Mouse (Mus musculus): ENCODE measurements around the gene Creg2. TPM values are rescaled to one million over a fixed set of nuclear protein-coding genes. Genes with fewer than 3 reads are reported as not detected.
"Not testable (repeated sequence)": the region's sequence is repeated elsewhere in the genome, so short reads cannot be mapped to it uniquely, and the experiment has no call there.

Gene Creg2
- polyA plus RNA-seq, 1 experiment: not detected

- Histone ChIP-seq H3ac (ENCODE audit: control insufficient read depth, insufficient read length) (no peak overlapping the region), H3K4me2 (ENCODE audit: low read depth) (no peak overlapping the region), H3K27me3 (ENCODE audit: control insufficient read depth, insufficient read depth, insufficient read length) (no peaks in the 10 kb centered on the region), H3K36me3 (ENCODE audit: control insufficient read depth, insufficient read depth) (no peaks in the 10 kb centered on the region), H3K4me3 (no peak overlapping the region), H3K79me2 (ENCODE audit: control insufficient read depth, insufficient read depth) (no peaks in the 10 kb centered on the region)
- TF ChIP-seq MYOD1 (IDR thresholded peaks at IDR 0.05; ENCODE audit: control insufficient read depth in 1 of 3, insufficient read length in 2 of 3, low read depth in 2 of 3): peak in 2 of 3 experiments; percentile 26 to 87
- no peak for TF ChIP-seq TCF12 (IDR thresholded peaks at IDR 0.05; ENCODE audit: insufficient read depth, poor library complexity, severe bottlenecking)
Observed at GRCm38 (mm10) chr1:39613061-39613460, 38.2 kb downstream of the Creg2 start.

GRCm38 (mm10) chr1:39612491-39612890 lies 38.8 kb downstream of the Creg2 start:
- Histone ChIP-seq H3K27me3 (ENCODE audit: control insufficient read depth, insufficient read depth, insufficient read length) (no peaks in the 10 kb centered on the region), H3K36me3 (ENCODE audit: control insufficient read depth, insufficient read depth) (no peaks in the 10 kb centered on the region), H3K4me2 (ENCODE audit: low read depth) (no peak overlapping the region), H3K4me3 (no peak overlapping the region), H3K79me2 (ENCODE audit: control insufficient read depth, insufficient read depth) (no peaks in the 10 kb centered on the region), H3ac (ENCODE audit: control insufficient read depth, insufficient read length) (no peak overlapping the region)
- TF ChIP-seq TCF3 (IDR thresholded peaks at IDR 0.05; ENCODE audit: insufficient read length, low read depth): no peak
- no peak for TF ChIP-seq SRF (IDR thresholded peaks at IDR 0.05; ENCODE audit: control insufficient read depth, insufficient read length, low read depth)
- TF ChIP-seq USF1 (IDR thresholded peaks at IDR 0.05; ENCODE audit: low read depth): no peak
- TF ChIP-seq REST (IDR thresholded peaks at IDR 0.05; ENCODE audit: insufficient read depth, insufficient read length): no peak
- TF ChIP-seq MYOG (IDR thresholded peaks at IDR 0.05; ENCODE audit: control insufficient read depth in 1 of 3, insufficient read depth in 1 of 3, insufficient read length in 2 of 3, low read depth in 2 of 3): no peak
- TF ChIP-seq POLR2AphosphoS2 (IDR thresholded peaks at IDR 0.05; ENCODE audit: insufficient read length, low read depth): no peak
- no peak for TF ChIP-seq POLR2A (IDR thresholded peaks at IDR 0.05; ENCODE audit: insufficient read length, low read depth)
- no peak for TF ChIP-seq TCF12 (IDR thresholded peaks at IDR 0.05; ENCODE audit: insufficient read depth, poor library complexity, severe bottlenecking)
- TF ChIP-seq MAX (IDR thresholded peaks at IDR 0.05; ENCODE audit: low read depth): no peak
- no peak for TF ChIP-seq CEBPB (IDR thresholded peaks at IDR 0.05; ENCODE audit: insufficient read depth, poor library complexity, severe bottlenecking)
- no peak for TF ChIP-seq E2F4 (IDR thresholded peaks at IDR 0.05; ENCODE audit: insufficient read depth)
- no peak for TF ChIP-seq MYOD1 (IDR thresholded peaks at IDR 0.05; ENCODE audit: control insufficient read depth in 1 of 3, insufficient read length in 2 of 3, low read depth in 2 of 3)

DNA sequence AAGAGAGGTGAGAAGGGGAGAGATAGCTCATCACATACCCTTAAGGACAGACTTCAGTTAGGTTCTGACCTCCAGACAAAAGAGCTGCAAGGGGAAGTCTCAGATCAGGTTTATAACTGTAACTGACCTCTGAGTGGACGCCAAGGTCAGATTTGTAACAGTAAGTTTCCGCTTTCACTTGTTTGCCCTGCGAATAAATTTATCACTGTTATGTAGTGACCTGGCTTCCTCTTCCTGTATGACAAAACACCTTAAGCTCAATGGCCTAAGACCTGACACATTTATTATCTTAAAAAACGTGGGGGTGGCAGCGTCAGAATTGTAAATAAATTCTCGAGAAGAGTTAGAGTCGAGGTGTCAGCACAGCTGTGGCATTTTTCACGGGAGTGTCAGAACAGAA lies 42.7 kb downstream of the Creg2 start:
- Histone ChIP-seq H3ac (ENCODE audit: control insufficient read depth, insufficient read length) (no peak overlapping the region), H3K27me3 (ENCODE audit: control insufficient read depth, insufficient read depth, insufficient read length) (no peaks in the 10 kb centered on the region), H3K4me2 (ENCODE audit: low read depth) (peak overlapping the region; percentile 24), H3K36me3 (ENCODE audit: control insufficient read depth, insufficient read depth) (no peaks in the 10 kb centered on the region), H3K79me2 (ENCODE audit: control insufficient read depth, insufficient read depth) (no peaks in the 10 kb centered on the region), H3K4me3 (no peak overlapping the region)
- TF ChIP-seq REST (IDR thresholded peaks at IDR 0.05; ENCODE audit: insufficient read depth, insufficient read length): no peak
- no peak for TF ChIP-seq TCF12 (IDR thresholded peaks at IDR 0.05; ENCODE audit: insufficient read depth, poor library complexity, severe bottlenecking)
- TF ChIP-seq MYOD1 (IDR thresholded peaks at IDR 0.05; ENCODE audit: control insufficient read depth in 1 of 3, insufficient read length in 2 of 3, low read depth in 2 of 3): no peak
- TF ChIP-seq CEBPB (IDR thresholded peaks at IDR 0.05; ENCODE audit: insufficient read depth, poor library complexity, severe bottlenecking): no peak
- TF ChIP-seq USF1 (IDR thresholded peaks at IDR 0.05; ENCODE audit: low read depth): no peak
- no peak for TF ChIP-seq SRF (IDR thresholded peaks at IDR 0.05; ENCODE audit: control insufficient read depth, insufficient read length, low read depth)
- no peak for TF ChIP-seq POLR2A (IDR thresholded peaks at IDR 0.05; ENCODE audit: insufficient read length, low read depth)
- no peak for TF ChIP-seq MYOG (IDR thresholded peaks at IDR 0.05; ENCODE audit: control insufficient read depth in 1 of 3, insufficient read depth in 1 of 3, insufficient read length in 2 of 3, low read depth in 2 of 3)
- no peak for TF ChIP-seq MAX (IDR thresholded peaks at IDR 0.05; ENCODE audit: low read depth)
- no peak for TF ChIP-seq POLR2AphosphoS2 (IDR thresholded peaks at IDR 0.05; ENCODE audit: insufficient read length, low read depth)
- no peak for TF ChIP-seq E2F4 (IDR thresholded peaks at IDR 0.05; ENCODE audit: insufficient read depth)
- TF ChIP-seq TCF3 (IDR thresholded peaks at IDR 0.05; ENCODE audit: insufficient read length, low read depth): no peak

DNA sequence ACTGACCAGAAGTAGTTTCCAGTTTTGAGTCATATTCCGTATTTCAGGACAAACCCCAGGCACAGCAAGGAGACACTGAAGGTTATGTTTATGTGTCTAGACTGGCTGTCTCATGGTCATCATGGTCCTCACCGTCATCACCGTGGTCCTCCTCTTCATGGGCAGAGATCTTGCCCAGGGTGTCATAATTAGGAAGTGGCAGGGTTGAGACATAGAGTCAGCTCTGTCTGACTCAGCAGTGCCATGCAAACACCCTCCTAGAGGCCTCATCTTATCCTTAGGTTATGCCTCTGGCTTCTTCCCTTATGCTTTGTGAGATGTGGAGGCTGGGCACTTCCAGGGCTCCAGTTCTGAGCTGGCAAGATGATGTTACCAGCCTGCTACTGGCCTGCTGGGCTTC lies 48.8 kb downstream of the Creg2 start:
- Histone ChIP-seq H3K4me3 (no peak overlapping the region), H3K79me2 (ENCODE audit: control insufficient read depth, insufficient read depth) (no peaks in the 10 kb centered on the region), H3K4me2 (ENCODE audit: low read depth) (no peak overlapping the region), H3ac (ENCODE audit: control insufficient read depth, insufficient read length) (no peak overlapping the region), H3K36me3 (ENCODE audit: control insufficient read depth, insufficient read depth) (no peaks in the 10 kb centered on the region), H3K27me3 (ENCODE audit: control insufficient read depth, insufficient read depth, insufficient read length) (no peaks in the 10 kb centered on the region)
- no peak for TF ChIP-seq MYOD1 (IDR thresholded peaks at IDR 0.05; ENCODE audit: control insufficient read depth in 1 of 3, insufficient read length in 2 of 3, low read depth in 2 of 3)
- TF ChIP-seq CEBPB (IDR thresholded peaks at IDR 0.05; ENCODE audit: insufficient read depth, poor library complexity, severe bottlenecking): no peak
- no peak for TF ChIP-seq REST (IDR thresholded peaks at IDR 0.05; ENCODE audit: insufficient read depth, insufficient read length)
- TF ChIP-seq POLR2A (IDR thresholded peaks at IDR 0.05; ENCODE audit: insufficient read length, low read depth): no peak
- TF ChIP-seq USF1 (IDR thresholded peaks at IDR 0.05; ENCODE audit: low read depth): no peak
- no peak for TF ChIP-seq SRF (IDR thresholded peaks at IDR 0.05; ENCODE audit: control insufficient read depth, insufficient read length, low read depth)
- TF ChIP-seq MAX (IDR thresholded peaks at IDR 0.05; ENCODE audit: low read depth): no peak
- no peak for TF ChIP-seq E2F4 (IDR thresholded peaks at IDR 0.05; ENCODE audit: insufficient read depth)
- TF ChIP-seq TCF3 (IDR thresholded peaks at IDR 0.05; ENCODE audit: insufficient read length, low read depth): no peak
- TF ChIP-seq TCF12 (IDR thresholded peaks at IDR 0.05; ENCODE audit: insufficient read depth, poor library complexity, severe bottlenecking): no peak
- TF ChIP-seq POLR2AphosphoS2 (IDR thresholded peaks at IDR 0.05; ENCODE audit: insufficient read length, low read depth): no peak
- no peak for TF ChIP-seq MYOG (IDR thresholded peaks at IDR 0.05; ENCODE audit: control insufficient read depth in 1 of 3, insufficient read depth in 1 of 3, insufficient read length in 2 of 3, low read depth in 2 of 3)

- Histone ChIP-seq H3K79me2 (ENCODE audit: control insufficient read depth, insufficient read depth) (no peaks in the 10 kb centered on the region), H3ac (ENCODE audit: control insufficient read depth, insufficient read length) (no peak overlapping the region), H3K36me3 (ENCODE audit: control insufficient read depth, insufficient read depth) (no peaks in the 10 kb centered on the region), H3K4me2 (ENCODE audit: low read depth) (no peak overlapping the region), H3K4me3 (no peak overlapping the region), H3K27me3 (ENCODE audit: control insufficient read depth, insufficient read depth, insufficient read length) (no peaks in the 10 kb centered on the region)
- TF ChIP-seq POLR2AphosphoS2 (IDR thresholded peaks at IDR 0.05; ENCODE audit: insufficient read length, low read depth) (no peak), SRF (IDR thresholded peaks at IDR 0.05; ENCODE audit: control insufficient read depth, insufficient read length, low read depth) (no peak), USF1 (IDR thresholded peaks at IDR 0.05; ENCODE audit: low read depth) (no peak), TCF3 (IDR thresholded peaks at IDR 0.05; ENCODE audit: insufficient read length, low read depth) (no peak), MAX (IDR thresholded peaks at IDR 0.05; ENCODE audit: low read depth) (no peak), TCF12 (IDR thresholded peaks at IDR 0.05; ENCODE audit: insufficient read depth, poor library complexity, severe bottlenecking) (no peak), POLR2A (IDR thresholded peaks at IDR 0.05; ENCODE audit: insufficient read length, low read depth) (no peak)
Observed at GRCm38 (mm10) chr1:39598726-39599125, 52.5 kb downstream of the Creg2 start.

DNA sequence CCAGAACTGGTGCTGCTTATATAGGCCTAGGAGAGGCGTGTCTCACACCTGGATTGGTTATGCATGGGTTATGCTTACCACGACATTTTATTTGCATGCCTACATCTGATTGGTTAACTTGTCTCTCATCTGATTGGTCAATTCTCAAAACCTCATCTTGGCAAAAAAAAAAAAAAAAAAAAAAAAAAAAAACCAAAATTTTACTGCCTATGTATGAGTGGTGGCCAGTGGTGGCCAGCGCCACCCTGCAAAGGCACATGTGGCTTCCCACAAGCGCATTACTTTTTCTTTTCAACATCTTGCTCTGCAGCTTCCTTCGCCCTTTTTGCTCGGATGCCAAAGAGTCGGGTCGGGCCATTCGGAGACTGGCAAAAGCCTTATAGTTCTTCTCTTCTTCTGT lies 54.1 kb downstream of the Creg2 start:
- not testable (repeated sequence) for H3K79me2 ChIP-seq (ENCODE audit: control insufficient read depth, insufficient read depth); H3K4me2 ChIP-seq (ENCODE audit: low read depth); H3K4me3 ChIP-seq; H3K36me3 ChIP-seq (ENCODE audit: control insufficient read depth, insufficient read depth); H3ac ChIP-seq (ENCODE audit: control insufficient read depth, insufficient read length); H3K27me3 ChIP-seq (ENCODE audit: control insufficient read depth, insufficient read depth, insufficient read length)
